Mouse (Mus musculus): ENCODE data around the gene Klk1b11.

GRCm38 (mm10) chr7:43967612-43968011 is 28.1 kb upstream of the Klk1b11 start:
- TF ChIP-seq POLR2A (IDR thresholded peaks at IDR 0.05; ENCODE audit: insufficient read depth, low read depth, low read length) = no peak
- TF ChIP-seq CTCF (IDR thresholded peaks at IDR 0.05) = no peak

All from heart, adult 2 months (tissue).